Mouse (Mus musculus) small intestine, adult 2 months (tissue): Measurements from ENCODE around the gene Nucb1.

ENCODE experiments used
- CTCF ChIP-seq: fragments of 200-500 bp; IDR thresholded peaks from 2 replicates; pipeline ENCODE4 v1.5.1; 2012; ENCODE audit warnings: low read depth, mild to moderate bottlenecking, control low read depth, inconsistent platforms, low read length, moderate library complexity, mixed read lengths; ENCODE audit not compliant: insufficient replicate concordance, insufficient read length; ENCODE audit errors: extremely low read depth
- POLR2A ChIP-seq: fragments of 200-500 bp; IDR thresholded peaks from 2 replicates; pipeline ENCODE4 v1.6.1; 2012; ENCODE audit warnings: low read depth, mild to moderate bottlenecking, control low read depth, inconsistent platforms, low read length, moderate library complexity

GRCm38 (mm10) chr7:45529461-45529860, 19.3 kb upstream of the Nucb1 start:
- TF ChIP-seq CTCF (no peak), POLR2A (no peak)
